In genomic region chr10:87446829-87447753, GRCm38 (mm10) we compare ENCODE assay signal across 8 mouse cellular contexts. TPM values are rescaled to one million over a fixed set of nuclear protein-coding genes. Genes with fewer than 3 reads are reported as not detected.
A peak's percentile ranks its signal among the peaks of the same experiment; 100 is the strongest.
DNase-seq lines count a peak whose midpoint lies in the region; ATAC-seq and TF ChIP-seq lines count a peak whose summit lies in the region.

No protein-coding gene starts in this region.

- H3K4me1 ChIP-seq in intestine, embryonic 14.5 days (replicated peaks; ENCODE audit: control insufficient read depth, insufficient read depth, low read length): no peaks in the 10 kb centered on the region
- no peaks in the 10 kb centered on the region for H3K4me1 ChIP-seq in intestine, embryonic 15.5 days (replicated peaks)
- H3K4me1 ChIP-seq in ES-E14 (ENCODE audit: control insufficient read depth in 2 of 2, insufficient read depth in 2 of 2, low read length in 2 of 2, poor library complexity in 1 of 2): peaks cover 7% of the 10 kb centered on the region in 2 experiments; a peak in 2 of 4 replicates
- H3K4me1 ChIP-seq in forebrain, embryonic 13.5 days: peaks cover 40% of the 10 kb centered on the region
- H3K4me1 ChIP-seq in limb, embryonic 15.5 days: 0 out of 2 replicates have a peak, but pooled peaks cover 5% of the 10 kb centered on the region

- in situ Hi-C loops in ES-E14 (cut with MboI; ENCODE audit: low sequenced_read_pairs in 2 of 2, unreplicated experiment in 2 of 2): no loop called here

- peak overlapping the region; percentile 18; the same call in 1 of the 2 replicates for H3K4me2 ChIP-seq in intestine, embryonic 14.5 days (ENCODE audit: low read length)
- no peak overlapping the region for H3K4me2 ChIP-seq in intestine, embryonic 15.5 days (replicated peaks)
- peak overlapping the region; percentile 48 for H3K4me2 ChIP-seq in forebrain, embryonic 13.5 days
- peak overlapping the region; percentile 28 for H3K4me2 ChIP-seq in limb, embryonic 15.5 days

- no peaks in the 10 kb centered on the region for H3K9me3 ChIP-seq in intestine, embryonic 14.5 days (ENCODE audit: control insufficient read depth, low read length)
- no peaks in the 10 kb centered on the region for H3K9me3 ChIP-seq in intestine, embryonic 15.5 days
- no peaks in the 10 kb centered on the region for H3K9me3 ChIP-seq in ES-E14 (ENCODE audit: control insufficient read depth, insufficient read depth, low read depth, low read length)
- H3K9me3 ChIP-seq in forebrain, embryonic 13.5 days (replicated peaks): no peaks in the 10 kb centered on the region
- H3K9me3 ChIP-seq in limb, embryonic 15.5 days: no peaks in the 10 kb centered on the region

- no peak overlapping the region for H3K4me3 ChIP-seq in intestine, embryonic 14.5 days (ENCODE audit: low read depth, low read length)
- H3K4me3 ChIP-seq in intestine, embryonic 15.5 days (replicated peaks): no peak overlapping the region
- H3K4me3 ChIP-seq in ES-E14 (ENCODE audit: insufficient read depth in 1 of 2, low read depth in 1 of 2, low read length in 2 of 2, poor library complexity in 1 of 2, severe bottlenecking in 1 of 2): peak overlapping the region in 1 of 2 experiments; percentile 51
- H3K4me3 ChIP-seq in forebrain, embryonic 13.5 days: no peak overlapping the region
- 0 out of 2 replicates have a peak overlapping the region, but pooled peaks have one; percentile 4 for H3K4me3 ChIP-seq in limb, embryonic 15.5 days

- no peaks in the 10 kb centered on the region for H3K27me3 ChIP-seq in intestine, embryonic 14.5 days (replicated peaks; ENCODE audit: control insufficient read depth, insufficient read depth, low read length)
- no peaks in the 10 kb centered on the region for H3K27me3 ChIP-seq in intestine, embryonic 15.5 days (replicated peaks)
- no peaks in the 10 kb centered on the region for H3K27me3 ChIP-seq in forebrain, embryonic 13.5 days
- H3K27me3 ChIP-seq in limb, embryonic 15.5 days: no peaks in the 10 kb centered on the region

- ATAC-seq in intestine, embryonic 14.5 days (replicated peaks; ENCODE audit: low FRiP score, low TSS enrichment, low read depth): no peak
- no peak for ATAC-seq in intestine, embryonic 15.5 days
- peak; percentile 71 for ATAC-seq in forebrain, embryonic 13.5 days
- no peak for ATAC-seq in limb, embryonic 15.5 days (ENCODE audit: insufficient number of reproducible peaks, low FRiP score, low TSS enrichment, low read depth)
- ATAC-seq in megakaryocyte progenitor cell, adult 5-6 weeks (replicated peaks; ENCODE audit: poor library complexity): no peak

- H3K27ac ChIP-seq in intestine, embryonic 14.5 days (ENCODE audit: low read depth): no peak overlapping the region
- no peak overlapping the region for H3K27ac ChIP-seq in intestine, embryonic 15.5 days
- H3K27ac ChIP-seq in ES-E14 (ENCODE audit: insufficient read depth, low read depth, low read length, poor library complexity, severe bottlenecking): peak overlapping the region; percentile 28; the same call in 1 of the 2 replicates
- peak overlapping the region; percentile 84 for H3K27ac ChIP-seq in forebrain, embryonic 13.5 days
- no peak overlapping the region for H3K27ac ChIP-seq in limb, embryonic 15.5 days

- H3K36me3 ChIP-seq in intestine, embryonic 14.5 days (ENCODE audit: control insufficient read depth, insufficient read depth, low read length): no peaks in the 10 kb centered on the region
- no peaks in the 10 kb centered on the region for H3K36me3 ChIP-seq in intestine, embryonic 15.5 days
- H3K36me3 ChIP-seq in ES-E14 (ENCODE audit: control insufficient read depth, insufficient read depth, low read length, poor library complexity, severe bottlenecking): no peaks in the 10 kb centered on the region
- H3K36me3 ChIP-seq in forebrain, embryonic 13.5 days (ENCODE audit: poor library complexity, severe bottlenecking): no peaks in the 10 kb centered on the region
- no peaks in the 10 kb centered on the region for H3K36me3 ChIP-seq in limb, embryonic 15.5 days

- H3K9ac ChIP-seq in intestine, embryonic 14.5 days (ENCODE audit: low read length): no peak overlapping the region
- H3K9ac ChIP-seq in intestine, embryonic 15.5 days: no peak overlapping the region
- no peak overlapping the region for H3K9ac ChIP-seq in ES-E14 (ENCODE audit: insufficient read depth, low read depth, low read length, poor library complexity, severe bottlenecking)
- no peak overlapping the region for H3K9ac ChIP-seq in forebrain, embryonic 13.5 days
- H3K9ac ChIP-seq in limb, embryonic 15.5 days: no peak overlapping the region

- DNase-seq in intestine, embryonic 14.5 days (ENCODE audit: low spot score): no peak
- DNase-seq in ES-E14 (ENCODE audit: low read depth, low spot score): no peak
- DNase-seq in c-Kit-positive CD71-positive TER-119-positive erythroid progenitor cells, embryonic 14.5 days (ENCODE audit: low spot score): no peak
- DNase-seq in kidney, postnatal 36 days: no peak

- 30% methylated on average over 13 of the region's 13 CpGs for WGBS in intestine, embryonic 14.5 days
- 30% methylated on average over 13 of the region's 13 CpGs for WGBS in intestine, embryonic 15.5 days
- WGBS in forebrain, embryonic 13.5 days: 8% methylated on average over 13 of the region's 13 CpGs
- 31% methylated on average over 13 of the region's 13 CpGs for WGBS in limb, embryonic 15.5 days

TF ChIP-seq in ES-E14, 5 proteins besides CTCF, POLR2A, EP300 and RAD21:
- peak; percentile 91 for TF ChIP-seq ZNF384 (IDR thresholded peaks at IDR 0.05; ENCODE audit: low read depth, low read length)
- no peak for TF ChIP-seq ZC3H11A (IDR thresholded peaks at IDR 0.05; ENCODE audit: borderline replicate concordance, low read depth, low read length)
- no peak for TF ChIP-seq CHD2 (IDR thresholded peaks at IDR 0.05; ENCODE audit: low read depth, low read length)
TF ChIP-seq in ES-E14: peak in this region for 1.

RNA-seq across cellular contexts. Expression of gene Ascl1, which starts 46.4 kb away (rescaled TPM):
- polyA plus RNA-seq in intestine, embryonic 14.5 days (2014; fragmentation: Nextera tagmentation; extraction: Ambion mirVana): 18.9 and 20.1 TPM in 2 replicates
- 7.4 and 10.3 TPM in 2 replicates for polyA plus RNA-seq in intestine, embryonic 15.5 days (2015; fragmentation: Nextera tagmentation; extraction: Ambion mirVana)
- 0.22 TPM in 1 of 2 replicates, not detected in the other for total RNA-seq in ES-E14 (2012; rRNA removed)
- 32.1 and 33.9 TPM in 2 replicates for polyA plus RNA-seq in forebrain, embryonic 13.5 days (2015; fragmentation: Nextera tagmentation; extraction: Ambion mirVana)
- polyA plus RNA-seq in limb, embryonic 15.5 days (2015; fragmentation: Nextera tagmentation; extraction: Ambion mirVana): 0.19 and 0.36 TPM in 2 replicates
- total RNA-seq in megakaryocyte progenitor cell, adult 5-6 weeks (2015): not detected in 2 replicates
- total RNA-seq in megakaryocyte progenitor cell, adult 5-6 weeks (2017): not detected in 2 replicates

Comparison
In these comparisons a context has a peak if more than half of its experiments do, and no peak if none do; other contexts are left out.
1. H3K27ac ChIP-seq: peak in ES-E14 (single experiment) and forebrain, embryonic 13.5 days (single experiment); none in intestine, embryonic 14.5 days (single experiment), intestine, embryonic 15.5 days (single experiment) and limb, embryonic 15.5 days (single experiment).